Mouse (Mus musculus) yolk sac, embryonic 10.5 days (tissue): ENCODE data around the gene Atrnl1.
A peak's percentile ranks its signal among the peaks of the same experiment; 100 is the strongest.
"Not testable (repeated sequence)": the region's sequence is repeated elsewhere in the genome, so short reads cannot be mapped to it uniquely, and the experiment has no call there.

Experiments
- DNase-seq: peaks from one replicate; pipeline ENCODE4 v3.0.0-alpha.2; 2017; ENCODE audit warnings: low spot score

Atrnl1 gene

DNA sequence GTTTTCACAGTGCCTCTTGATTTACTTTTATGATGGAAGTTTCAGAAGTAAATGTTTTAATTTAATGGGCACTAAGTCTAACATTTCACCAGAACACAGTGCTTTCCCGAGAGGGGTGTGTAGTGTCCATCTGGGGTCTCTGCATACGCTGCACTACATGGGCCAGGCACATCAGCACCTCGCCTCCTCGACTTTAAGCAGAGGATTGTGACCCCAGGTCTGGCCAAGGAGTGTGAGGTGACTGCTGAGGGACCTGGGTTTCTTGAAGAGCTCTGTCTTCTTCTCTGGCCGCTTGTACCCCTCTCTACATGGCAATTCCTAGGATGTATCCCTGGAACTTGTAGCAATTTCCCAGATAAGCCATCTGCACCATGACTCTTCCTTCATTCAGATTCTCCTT is 422.4 kb downstream of the Atrnl1 start:
- no peak for DNase-seq

DNA sequence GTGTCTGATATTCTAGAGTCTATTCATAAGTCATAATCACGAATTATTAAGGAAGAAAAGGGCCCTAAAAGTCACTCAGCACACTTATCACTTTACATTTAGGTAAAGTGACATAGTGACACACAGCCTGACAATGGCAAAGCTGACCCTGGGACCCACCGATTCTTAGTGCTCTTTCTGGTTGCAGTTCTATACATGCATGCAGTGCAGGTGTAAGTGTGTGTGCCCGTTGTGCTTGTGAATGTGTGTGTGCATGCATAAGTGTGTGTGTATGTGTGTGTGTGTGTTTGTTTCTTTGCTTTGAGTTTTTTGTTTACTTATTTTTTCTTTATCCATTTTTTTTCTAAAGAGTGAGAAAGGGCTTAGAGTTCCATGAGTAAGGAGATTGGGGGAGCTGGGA is 425.3 kb downstream of the Atrnl1 start:
- no peak for DNase-seq

DNA sequence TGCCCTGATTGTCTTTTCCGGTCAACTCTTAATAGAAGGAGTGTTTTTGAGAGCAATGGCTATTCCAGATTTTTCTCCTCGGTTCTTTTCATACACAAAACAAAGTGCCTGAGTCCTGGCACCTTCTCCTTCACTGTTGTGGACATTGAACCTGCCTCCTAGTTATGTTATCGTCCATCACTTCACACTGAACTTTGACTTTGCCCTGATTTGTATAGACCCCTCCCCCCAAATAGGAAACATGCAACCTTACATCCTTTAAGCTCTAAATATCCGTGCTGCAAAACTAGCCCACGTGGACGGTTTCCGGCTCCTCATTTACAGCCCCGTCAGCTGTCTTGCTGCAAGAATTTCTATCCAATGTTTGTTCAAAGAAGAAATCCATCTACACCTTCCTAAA is 432.3 kb downstream of the Atrnl1 start:
- no peak for DNase-seq

DNA sequence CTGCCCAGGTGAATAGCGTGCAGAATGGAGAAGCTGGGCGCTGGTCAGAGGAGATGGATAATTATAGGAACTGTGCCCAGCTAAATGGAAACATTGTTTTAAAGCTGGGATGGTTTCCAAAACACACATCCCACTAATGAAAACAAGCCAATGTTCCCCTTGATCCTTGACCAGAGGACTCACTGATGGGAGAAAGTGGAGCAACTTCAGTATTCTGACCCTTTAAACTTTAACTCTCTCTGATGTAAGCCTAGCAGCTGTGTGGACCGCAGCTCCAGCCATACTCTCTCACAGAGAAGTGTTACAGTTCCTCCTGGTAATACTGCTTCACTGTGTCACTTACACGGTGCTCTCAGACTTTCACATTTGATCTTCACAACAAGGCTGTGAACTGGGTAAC is 432.7 kb downstream of the Atrnl1 start:
- no peak for DNase-seq

DNA sequence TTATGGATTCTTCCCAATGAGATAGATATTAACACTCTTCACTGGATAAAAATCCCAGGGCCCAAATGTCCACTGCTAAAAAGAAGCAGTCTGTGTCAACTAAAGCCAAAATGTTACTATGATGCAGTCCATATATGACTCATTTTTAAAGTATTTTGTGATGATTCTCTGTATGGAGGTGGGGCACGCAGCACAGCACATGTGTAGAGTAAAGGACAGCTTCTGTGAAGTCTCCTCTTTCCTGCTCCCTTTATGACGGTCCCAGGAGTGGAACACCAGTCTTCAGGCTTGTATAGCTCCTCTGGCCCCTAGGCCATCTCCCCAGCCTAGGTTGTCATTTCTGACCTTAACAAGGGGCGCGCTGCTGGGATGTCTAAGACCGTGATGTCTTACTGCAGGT is 434.0 kb downstream of the Atrnl1 start:
- no peak for DNase-seq

DNA sequence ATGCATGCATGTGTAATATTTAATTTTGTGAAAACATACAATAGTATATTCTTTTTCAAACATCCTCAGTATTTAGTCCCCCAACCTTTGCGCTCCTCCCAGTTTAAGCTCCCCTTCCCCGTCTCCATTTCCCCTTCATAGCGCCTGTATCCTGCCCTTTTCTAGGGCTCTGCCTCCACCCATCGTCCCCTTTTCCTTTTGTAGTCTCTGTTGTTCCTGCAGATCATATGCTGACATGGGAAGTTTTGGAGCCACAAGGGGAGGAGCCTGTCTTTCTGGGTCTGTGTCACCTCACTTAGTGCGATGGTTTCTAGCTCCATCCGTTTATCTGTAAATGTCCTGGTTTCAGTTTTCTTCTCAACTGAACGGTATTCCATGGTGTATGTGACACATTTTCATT is 435.8 kb downstream of the Atrnl1 start:
- DNase-seq = no peak

DNA sequence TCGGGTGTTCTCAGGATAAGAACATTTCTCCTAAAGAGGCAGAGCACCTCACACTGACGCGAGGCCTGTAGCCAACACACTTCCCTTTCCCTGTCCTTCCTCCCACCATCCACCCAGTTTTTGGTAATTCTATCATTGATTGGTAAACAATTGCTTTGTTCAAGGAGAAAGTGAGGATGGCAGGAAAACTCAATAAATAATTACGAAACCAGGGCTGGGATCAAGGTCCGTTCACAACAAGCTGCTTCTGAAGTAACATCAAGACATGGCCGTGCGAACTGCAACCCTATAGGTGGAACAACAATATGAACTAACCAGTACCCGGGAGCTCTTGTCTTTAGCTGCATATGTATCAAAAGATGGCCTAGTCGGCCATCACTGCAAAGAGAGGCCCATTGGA is 439.6 kb downstream of the Atrnl1 start:
- not testable (repeated sequence) for DNase-seq

DNA sequence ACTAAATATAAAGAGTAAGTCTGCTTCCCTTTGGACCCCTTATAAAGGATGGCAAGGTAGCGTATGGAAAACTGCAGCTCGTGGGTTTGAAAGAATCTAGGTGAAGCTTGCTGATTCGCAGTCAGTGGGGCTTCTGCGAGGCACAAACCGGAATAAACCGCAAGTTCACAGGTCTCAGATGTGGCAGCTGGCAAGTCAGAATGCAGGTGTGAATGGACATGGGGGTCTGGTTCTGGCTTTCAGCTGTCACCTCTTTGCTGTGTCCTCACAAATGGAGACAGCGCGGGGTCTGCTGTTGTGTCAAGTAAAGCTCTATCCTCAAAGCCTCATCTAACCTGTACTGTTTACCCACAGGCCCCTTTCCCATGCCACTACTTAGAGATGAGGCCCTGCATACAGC is 440.2 kb downstream of the Atrnl1 start:
- no peak for DNase-seq

DNA sequence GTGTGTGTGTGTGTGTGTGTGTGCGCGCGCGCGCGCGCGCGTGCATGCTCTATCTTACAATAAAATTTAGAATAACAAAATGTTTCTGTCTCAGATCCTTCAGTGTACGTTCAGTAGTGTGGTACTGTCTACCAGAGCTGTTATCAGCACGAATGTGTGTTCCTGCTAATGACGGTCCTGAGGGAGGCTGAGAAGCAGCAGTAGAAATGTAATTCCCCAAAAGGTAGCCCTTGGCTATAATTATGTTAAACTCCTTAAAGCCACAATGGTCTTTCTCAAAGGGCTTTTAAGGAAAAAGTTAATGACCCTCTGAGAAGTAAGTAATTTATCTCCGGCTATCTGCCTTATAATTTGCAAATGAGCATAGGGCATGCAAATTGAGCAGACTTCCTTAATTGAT is 441.1 kb downstream of the Atrnl1 start:
- no peak for DNase-seq

DNA sequence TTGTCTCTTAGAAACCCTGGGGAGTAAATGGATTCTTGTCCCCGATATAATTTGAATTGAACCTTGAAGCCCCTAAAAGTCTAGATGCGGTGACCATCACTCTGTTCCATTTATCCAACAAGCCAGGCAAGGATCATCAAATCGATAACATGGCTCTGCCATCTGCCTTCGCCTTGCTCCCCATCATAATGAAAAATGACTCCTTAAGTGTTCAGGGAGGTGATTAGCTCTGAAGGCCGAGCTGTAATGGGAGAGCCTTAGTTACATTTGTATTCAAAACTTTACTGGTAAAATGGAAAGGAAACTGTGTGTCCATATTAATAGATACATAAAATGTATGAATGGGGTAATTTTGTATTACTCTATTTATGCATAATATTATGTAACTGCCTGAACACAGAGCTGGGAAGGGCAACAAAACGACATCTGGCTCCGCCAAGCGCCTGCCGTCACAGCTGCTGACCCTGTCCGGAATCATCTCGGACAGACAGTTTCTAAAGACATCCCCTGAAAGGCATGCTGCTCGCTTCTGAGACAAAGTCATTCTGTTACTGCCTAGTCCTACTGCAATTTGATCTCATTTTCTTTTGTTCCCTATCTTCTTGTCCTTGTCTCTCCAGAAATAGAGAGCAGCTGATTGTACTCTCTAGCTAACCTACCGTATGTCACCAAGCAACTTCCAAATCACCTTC is 441.8 kb downstream of the Atrnl1 start:
- no peak for DNase-seq

DNA sequence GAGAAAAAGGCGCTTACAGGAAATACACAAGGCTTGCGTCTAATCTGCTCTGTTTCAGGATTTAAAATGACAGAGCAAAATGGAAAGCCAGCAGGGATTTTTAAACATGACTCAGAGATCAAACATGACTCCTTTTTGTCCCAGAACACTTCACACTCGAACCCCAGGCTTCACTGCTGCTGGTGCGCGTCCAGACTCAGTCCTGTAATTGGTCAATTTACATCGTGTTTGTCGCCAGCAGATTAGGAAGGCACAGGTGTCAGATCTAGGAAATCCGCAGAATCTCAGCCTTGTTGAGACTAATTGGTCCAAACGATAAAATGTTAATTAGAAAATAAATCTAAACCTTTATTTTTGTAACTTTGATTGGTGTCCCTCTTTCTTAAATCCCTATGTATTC is 448.9 kb downstream of the Atrnl1 start:
- DNase-seq = no peak

DNA sequence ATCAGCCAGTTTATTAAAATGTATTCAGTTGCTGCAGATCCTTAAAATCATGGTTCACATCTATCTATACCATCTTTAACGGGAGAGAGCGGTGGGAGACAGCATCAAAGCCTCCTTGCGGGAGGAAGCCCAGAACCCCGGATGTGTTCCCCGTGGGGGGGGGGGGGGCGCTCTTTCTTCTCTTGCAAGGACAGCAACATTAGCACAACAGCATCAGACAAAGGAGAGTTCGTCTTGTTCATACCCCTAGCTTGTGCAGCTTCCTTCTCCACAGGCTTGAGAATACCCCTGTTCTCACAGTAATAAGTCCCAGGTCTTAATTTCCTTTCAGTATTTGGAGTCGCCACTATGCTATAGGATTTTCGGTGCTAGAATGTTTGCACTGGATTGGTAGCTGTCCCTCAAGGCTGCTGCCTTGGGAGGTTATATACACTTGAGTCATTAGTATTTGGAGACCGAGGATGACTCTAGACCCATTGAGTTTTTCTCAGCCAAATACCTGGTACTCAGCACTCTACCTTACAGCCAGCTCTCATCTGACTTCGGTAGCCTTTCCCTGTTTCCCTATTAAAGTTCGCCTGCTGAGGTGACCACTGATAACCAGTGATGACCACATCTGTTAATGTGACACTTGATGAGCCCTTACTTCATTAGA is 449.5 kb downstream of the Atrnl1 start:
- no peak for DNase-seq

DNA sequence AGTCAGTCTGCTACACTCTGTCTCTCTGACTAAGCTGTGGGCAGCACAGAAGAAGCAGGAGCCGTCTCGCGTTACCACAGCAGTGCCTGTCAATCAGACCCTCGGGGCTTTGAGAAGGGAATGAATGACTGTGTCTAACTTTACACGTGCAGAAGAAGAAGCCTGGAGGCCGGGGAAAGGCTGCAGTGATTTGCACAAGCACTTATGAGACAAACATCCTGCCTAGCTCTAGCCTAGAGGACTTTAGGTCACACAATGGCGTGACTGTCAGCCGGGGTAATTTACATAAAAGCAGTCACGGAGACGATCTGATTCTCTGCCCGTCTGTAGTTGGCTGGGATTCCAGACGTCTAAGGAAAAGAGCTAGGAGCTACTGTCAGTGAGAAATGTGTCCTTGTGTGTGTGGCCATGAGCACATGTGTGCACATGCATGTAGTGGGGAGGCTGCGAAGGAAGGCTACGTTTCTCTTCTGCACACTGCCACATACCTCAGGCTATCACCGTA is 450.1 kb downstream of the Atrnl1 start:
- DNase-seq = peak; percentile 36

DNA sequence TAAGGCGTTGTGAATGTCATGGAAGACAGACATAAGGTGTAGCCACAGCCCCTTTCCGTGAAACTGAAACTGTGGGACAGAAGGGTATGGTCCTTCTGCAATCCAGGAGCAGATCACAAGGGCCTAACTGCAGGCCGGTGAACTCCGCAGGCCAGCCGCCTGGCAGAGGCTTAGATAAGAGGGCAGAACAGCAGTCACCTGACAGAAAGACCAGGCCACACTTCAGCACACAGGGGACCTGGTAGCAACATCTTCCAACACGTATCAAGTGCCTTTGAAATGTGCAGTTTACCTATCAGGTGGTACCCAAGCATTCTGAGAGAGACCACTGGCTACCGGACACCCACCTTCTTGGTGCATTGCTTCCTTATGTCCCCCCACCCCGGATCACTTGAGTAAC is 451.1 kb downstream of the Atrnl1 start:
- DNase-seq = no peak

DNA sequence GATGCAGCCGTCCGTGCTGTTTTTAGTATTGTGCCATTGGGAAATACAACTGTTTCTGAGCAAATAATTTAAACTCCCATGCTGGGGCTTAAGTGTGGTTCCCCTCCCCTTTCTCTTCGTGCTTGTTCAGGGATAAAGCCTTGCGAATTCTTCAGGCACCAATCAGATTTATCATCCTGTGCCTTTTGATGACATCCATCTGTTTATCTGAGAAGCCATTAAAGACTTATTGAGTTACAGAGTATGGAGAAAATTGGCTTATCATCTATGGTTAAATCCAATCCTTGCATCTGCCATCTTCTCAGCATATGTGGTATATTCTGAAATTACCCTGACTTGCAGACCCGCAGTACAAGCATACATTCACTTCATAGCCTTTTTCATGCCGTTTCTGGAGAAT is 452.7 kb downstream of the Atrnl1 start:
- no peak for DNase-seq

DNA sequence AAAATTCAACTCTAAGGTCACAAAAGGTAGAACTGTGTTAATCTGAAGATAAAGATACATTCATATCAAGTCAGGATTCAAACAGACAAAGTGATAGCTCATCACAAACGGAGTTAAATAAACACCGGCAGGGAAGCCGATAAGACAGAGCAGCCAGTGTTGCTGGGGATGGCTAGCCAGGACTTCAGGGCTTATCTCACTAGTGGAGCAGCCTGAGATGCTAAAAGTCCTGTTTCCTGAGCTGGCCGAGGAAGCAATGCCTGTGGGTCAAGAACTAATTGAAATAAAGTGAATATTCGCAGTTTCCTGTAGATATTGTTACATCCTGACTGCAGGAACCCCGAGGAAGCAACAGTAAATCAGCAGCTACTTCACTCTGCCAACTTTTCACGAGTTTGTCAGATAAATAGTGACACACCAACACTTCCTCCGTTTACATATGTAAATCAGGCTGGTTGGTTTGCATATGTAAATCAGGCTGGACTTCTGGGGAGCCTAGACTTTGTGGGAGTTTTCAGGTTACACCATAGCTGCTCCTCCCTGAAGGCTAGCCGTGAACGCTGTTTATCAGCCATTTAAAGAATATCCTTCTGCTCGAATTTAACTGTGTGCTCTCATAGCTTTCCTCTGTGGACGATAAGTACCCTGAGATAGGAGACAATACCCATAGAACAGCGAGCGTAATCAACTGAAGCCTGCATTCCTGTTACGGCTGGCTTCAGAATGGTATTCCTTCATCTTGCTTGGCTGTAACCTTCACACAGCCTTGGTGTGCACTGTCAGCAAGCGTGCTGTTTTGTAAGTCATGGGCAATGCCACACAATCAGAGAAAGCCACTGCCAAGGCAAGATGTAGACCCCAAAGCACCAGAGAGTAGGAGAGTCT is 453.5 kb downstream of the Atrnl1 start:
- peak; percentile 29 for DNase-seq

DNA sequence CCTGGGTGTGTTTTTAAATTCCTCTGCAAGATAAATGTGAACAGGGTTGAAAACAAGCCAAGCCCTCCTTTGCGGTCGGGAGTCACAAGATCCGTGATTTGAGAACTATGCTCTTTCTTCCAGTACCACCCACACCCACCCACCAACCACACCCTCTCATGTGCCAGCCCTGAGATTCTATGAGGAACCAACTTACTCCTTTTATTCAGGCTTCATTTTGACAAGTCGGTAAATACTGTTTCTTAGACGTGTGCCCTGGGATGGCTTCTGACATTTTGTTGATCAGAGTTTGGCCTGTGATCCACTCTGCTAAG is 454.1 kb downstream of the Atrnl1 start:
- DNase-seq = no peak

DNA sequence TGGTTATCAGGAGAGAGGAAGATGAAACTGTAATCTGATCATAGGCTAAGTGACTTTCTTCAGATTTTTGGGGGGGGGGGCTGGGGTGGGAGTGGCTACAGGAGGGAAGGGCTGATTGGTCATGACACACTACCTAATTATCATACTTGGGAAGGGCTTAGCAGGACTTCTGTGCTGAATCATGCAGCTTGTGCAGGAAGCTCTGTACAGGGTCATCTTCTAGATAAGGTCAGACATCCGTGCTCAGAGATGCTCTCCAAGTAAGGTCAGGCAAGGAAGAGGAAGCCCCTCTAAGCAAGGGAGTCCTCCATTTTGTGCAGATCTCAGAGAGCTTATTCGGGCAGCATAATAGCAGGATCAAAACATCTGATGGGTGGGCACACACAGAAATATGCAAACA is 454.7 kb downstream of the Atrnl1 start:
- no peak for DNase-seq

DNA sequence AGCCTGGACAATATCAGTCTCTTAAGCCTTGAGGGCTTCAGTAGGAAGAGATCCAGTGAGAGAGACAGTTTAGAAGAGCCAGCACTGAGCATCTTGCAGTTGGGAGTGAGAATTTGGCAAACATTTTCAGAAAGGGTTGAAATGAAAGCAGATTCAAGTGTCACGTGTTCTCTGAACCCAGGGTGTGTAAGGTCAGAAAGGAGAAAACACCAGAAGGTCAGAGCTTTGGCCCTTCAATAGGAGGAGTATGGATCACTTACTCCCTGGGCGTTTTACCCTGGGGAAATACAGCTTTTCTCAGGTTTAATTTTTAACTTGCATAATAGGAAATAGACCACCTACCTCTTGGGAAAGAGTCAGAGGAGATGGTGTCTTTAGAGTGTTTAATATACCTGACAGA is 457.3 kb downstream of the Atrnl1 start:
- no peak for DNase-seq

DNA sequence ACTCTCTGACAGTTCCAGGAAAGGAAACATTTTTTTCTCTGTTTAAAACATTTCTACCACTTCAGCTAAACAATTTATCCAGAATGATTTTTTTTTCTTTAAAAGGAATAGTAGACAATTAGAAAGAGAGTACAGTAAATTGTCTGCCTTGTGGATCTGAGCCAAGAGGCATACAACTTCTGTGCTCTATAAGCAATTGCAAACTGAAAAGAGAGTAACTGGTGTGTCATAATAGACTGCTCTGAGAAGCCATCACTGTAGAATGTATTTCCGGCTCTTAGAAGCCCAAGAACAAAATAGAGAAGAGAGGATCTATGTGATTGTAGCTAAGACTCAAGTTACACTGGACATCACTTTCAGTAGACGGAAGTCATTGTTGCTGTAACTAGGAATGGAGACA is 458.1 kb downstream of the Atrnl1 start:
- no peak for DNase-seq

DNA sequence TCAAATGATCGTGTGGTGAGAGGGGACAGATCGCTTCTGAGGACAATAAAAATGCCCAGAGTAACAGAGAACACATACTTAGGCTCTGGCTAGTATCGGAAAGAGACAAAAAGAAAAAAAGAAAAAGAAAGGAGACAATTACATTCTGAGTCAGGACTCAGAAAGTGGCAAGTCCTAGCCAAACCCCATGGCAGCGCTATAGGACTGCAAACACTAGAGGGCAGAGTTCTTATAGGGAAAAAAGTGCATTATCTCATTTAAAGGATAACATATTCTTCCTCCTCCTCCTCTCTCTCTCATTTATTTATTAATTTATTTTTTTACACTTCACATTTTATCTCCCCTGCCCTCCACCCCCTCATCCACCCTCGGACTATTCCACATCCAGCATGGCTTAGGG is 461.6 kb downstream of the Atrnl1 start:
- DNase-seq = no peak

DNA sequence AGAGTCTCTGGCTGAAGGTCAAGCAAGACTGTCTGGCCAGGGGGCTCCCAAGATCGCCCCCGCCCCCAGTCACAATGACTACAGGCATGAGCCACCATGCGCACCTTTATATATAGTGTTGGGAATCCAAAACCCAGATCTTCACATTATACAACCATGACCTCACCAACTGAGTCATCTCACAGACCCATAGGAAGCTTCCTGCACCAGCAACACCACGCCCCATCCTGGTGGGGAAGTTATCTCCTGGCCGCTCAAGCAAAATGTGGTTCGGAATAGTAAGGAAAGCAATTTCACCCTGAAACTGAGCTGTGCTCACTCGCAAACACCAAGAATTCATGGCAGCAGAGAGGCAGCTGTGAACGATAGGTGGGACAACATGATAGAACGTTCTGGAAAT is 462.0 kb downstream of the Atrnl1 start:
- no peak for DNase-seq

DNA sequence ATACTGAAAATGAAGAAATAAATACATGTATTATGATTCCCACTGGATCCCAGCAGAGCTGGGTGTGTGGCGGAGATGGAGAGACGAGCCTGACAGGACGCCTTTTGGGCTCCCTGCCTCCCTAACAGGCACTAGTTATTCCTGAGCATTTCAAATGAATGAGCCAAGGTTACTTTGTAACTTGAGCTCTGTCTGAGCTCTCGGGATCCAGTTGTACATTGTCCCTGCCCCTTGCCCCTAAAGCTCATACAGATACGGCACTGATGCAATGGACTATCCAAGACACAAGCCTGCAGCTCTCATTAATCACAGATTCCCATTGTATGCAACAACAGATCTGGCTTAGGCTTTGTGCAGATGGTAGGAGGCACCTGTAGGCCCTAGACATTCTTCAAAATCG is 464.4 kb downstream of the Atrnl1 start:
- DNase-seq = peak; percentile 20
